Mouse (Mus musculus): Measurements from ENCODE around the gene Cpne2. TPM values are rescaled to one million over a fixed set of nuclear protein-coding genes. Genes with fewer than 3 reads are reported as not detected.

The Cpne2 gene
- total RNA-seq, 2 experiments from 2014 or later: 29.3 to 35.0 TPM

GRCm38 (mm10) chr8:94569419-94569818 is 36.6 kb downstream of the Cpne2 start:
- no peak overlapping the region for H3K27ac ChIP-seq
- TF ChIP-seq CTCF (conservative IDR thresholded peaks at IDR 0.05): no peak
- DNase-seq (ENCODE audit: low spot score in 2 of 2): no peak
- no peak overlapping the region for H3K4me3 ChIP-seq

GRCm38 (mm10) chr8:94571896-94572295 is 39.1 kb downstream of the Cpne2 start:
- TF ChIP-seq CTCF (conservative IDR thresholded peaks at IDR 0.05): no peak
- Histone ChIP-seq H3K27ac (no peak overlapping the region), H3K4me3 (no peak overlapping the region)
- DNase-seq (ENCODE audit: low spot score in 2 of 2): no peak

GRCm38 (mm10) chr8:94574159-94574907 is 41.5 kb downstream of the Cpne2 start:
- peak overlapping the region; percentile 64 for H3K27ac ChIP-seq
- DNase-seq (ENCODE audit: low spot score in 2 of 2): peak; percentile 81 to 89
- TF ChIP-seq CTCF (conservative IDR thresholded peaks at IDR 0.05): 0 out of 2 replicates have a peak, but pooled peaks have one; percentile 23
- H3K4me3 ChIP-seq: no peak overlapping the region

- TF ChIP-seq CTCF (conservative IDR thresholded peaks at IDR 0.05): no peak
- DNase-seq (ENCODE audit: low spot score in 2 of 2): no peak
- Histone ChIP-seq H3K4me3 (no peak overlapping the region), H3K27ac (peak overlapping the region; percentile 64; the same call in 1 of the 2 replicates)
Observed at GRCm38 (mm10) chr8:94575148-94575547, 42.4 kb downstream of the Cpne2 start.

- DNase-seq (ENCODE audit: low spot score in 2 of 2): no peak
- H3K4me3 ChIP-seq: no peak overlapping the region
- H3K27ac ChIP-seq: peak overlapping the region; percentile 49
- no peak for TF ChIP-seq CTCF (conservative IDR thresholded peaks at IDR 0.05)
Observed at GRCm38 (mm10) chr8:94581820-94582483, 49.2 kb downstream of the Cpne2 start.

GRCm38 (mm10) chr8:94582569-94582968 is 49.8 kb downstream of the Cpne2 start:
- H3K4me3 ChIP-seq: no peak overlapping the region
- TF ChIP-seq CTCF (conservative IDR thresholded peaks at IDR 0.05): no peak
- peak overlapping the region; percentile 49 for H3K27ac ChIP-seq
- DNase-seq (ENCODE audit: low spot score in 2 of 2): no peak

- peak; percentile 90 for TF ChIP-seq CTCF (conservative IDR thresholded peaks at IDR 0.05)
- DNase-seq (ENCODE audit: low spot score in 2 of 2): peak; percentile 62 to 71
- Histone ChIP-seq H3K27ac (no peak overlapping the region; the same call in 1 of the 2 replicates), H3K4me3 (no peak overlapping the region)
Observed at GRCm38 (mm10) chr8:94584238-94584817, 51.5 kb downstream of the Cpne2 start.

GRCm38 (mm10) chr8:94591691-94592090 is 58.9 kb downstream of the Cpne2 start:
- no peak overlapping the region for H3K4me3 ChIP-seq
- H3K27ac ChIP-seq: no peak overlapping the region
- TF ChIP-seq CTCF (conservative IDR thresholded peaks at IDR 0.05): no peak
- no peak for DNase-seq (ENCODE audit: low spot score in 2 of 2)

- TF ChIP-seq CTCF (conservative IDR thresholded peaks at IDR 0.05): peak; percentile 80
- DNase-seq (ENCODE audit: low spot score in 2 of 2): no peak
- Histone ChIP-seq H3K27ac (no peak overlapping the region), H3K4me3 (no peak overlapping the region)
Observed at GRCm38 (mm10) chr8:94594211-94594610, 61.4 kb downstream of the Cpne2 start.

GRCm38 (mm10) chr8:94600478-94600877 is 67.7 kb downstream of the Cpne2 start:
- no peak for DNase-seq (ENCODE audit: low spot score in 2 of 2)
- Histone ChIP-seq H3K27ac (peak overlapping the region; percentile 86; the same call in 1 of the 2 replicates), H3K4me3 (peak overlapping the region; percentile 74)
- no peak for TF ChIP-seq CTCF (conservative IDR thresholded peaks at IDR 0.05)

GRCm38 (mm10) chr8:94601034-94601606 is 68.3 kb downstream of the Cpne2 start:
- no peak for TF ChIP-seq CTCF (conservative IDR thresholded peaks at IDR 0.05)
- DNase-seq (ENCODE audit: low spot score in 2 of 2): no peak
- Histone ChIP-seq H3K27ac (peak overlapping the region; percentile 86), H3K4me3 (peak overlapping the region; percentile 74)

GRCm38 (mm10) chr8:94601607-94602385 is 69.0 kb downstream of the Cpne2 start, which contains the start of the genes Rspry1 and Fam192a:
Rspry1 (plus strand) TSS chr8:94601937.
Fam192a (minus strand) TSS chr8:94601997.
- peak; percentile 100 for DNase-seq (ENCODE audit: low spot score in 2 of 2)
- Histone ChIP-seq H3K27ac (peak within 1 kb of the TSS; percentile 95), H3K4me3 (peak within 1 kb of the TSS; percentile 74)
- peak; percentile 15 for TF ChIP-seq CTCF (conservative IDR thresholded peaks at IDR 0.05)

Data from layer of hippocampus, adult 2 months (tissue).